Mouse (Mus musculus): ENCODE data around the gene Olfr1229. TPM values are rescaled to one million over a fixed set of nuclear protein-coding genes. Genes with fewer than 3 reads are reported as not detected.

The Olfr1229 gene
- not detected in 2 replicates for polyA plus RNA-seq (2015; fragmentation: Nextera tagmentation; extraction: Ambion mirVana)

GRCm38 (mm10) chr2:89287914-89288313, at the start of gene Olfr1229:
Olfr1229 (minus strand) TSS chr2:89288014.

GRCm38 (mm10) chr2:89329575-89329974, 41.8 kb upstream of the Olfr1229 start, which contains the start of gene Olfr1232:
Olfr1232 (minus strand) TSS chr2:89329675.

GRCm38 (mm10) chr2:89306974-89307373, 19.2 kb upstream of the Olfr1229 start, which contains the start of gene Olfr1231:
Olfr1231 (minus strand) TSS chr2:89307074.

GRCm38 (mm10) chr2:89297168-89297567, 9.4 kb upstream of the Olfr1229 start, which contains the start of gene Olfr1230:
Olfr1230 (minus strand) TSS chr2:89297268.

GRCm38 (mm10) chr2:89253962-89254361, 33.9 kb downstream of the Olfr1229 start, which contains the start of gene Olfr1228:
Olfr1228 (minus strand) TSS chr2:89254062.

Other genes with a start within 250 kb of the Olfr1229 start
- gene Olfr1218, start 226.8 kb downstream of the Olfr1229 start, polyA plus RNA-seq (2015; fragmentation: Nextera tagmentation; extraction: Ambion mirVana): not detected in 2 replicates
- not detected in 2 replicates for gene Olfr1219, start 204.5 kb downstream of the Olfr1229 start, polyA plus RNA-seq (2015; fragmentation: Nextera tagmentation; extraction: Ambion mirVana)
- not detected in 2 replicates for gene Olfr1220, start 181.2 kb downstream of the Olfr1229 start, polyA plus RNA-seq (2015; fragmentation: Nextera tagmentation; extraction: Ambion mirVana)
- gene Olfr1221, start 170.7 kb downstream of the Olfr1229 start, polyA plus RNA-seq (2015; fragmentation: Nextera tagmentation; extraction: Ambion mirVana): not detected in 2 replicates
- not detected in 2 replicates for gene Olfr1222, start 155.0 kb downstream of the Olfr1229 start, polyA plus RNA-seq (2015; fragmentation: Nextera tagmentation; extraction: Ambion mirVana)
- gene Olfr1223, start 136.5 kb downstream of the Olfr1229 start, polyA plus RNA-seq (2015; fragmentation: Nextera tagmentation; extraction: Ambion mirVana): not detected in 2 replicates
- not detected in 2 replicates for gene Olfr1224-ps1, start 123.9 kb downstream of the Olfr1229 start, polyA plus RNA-seq (2015; fragmentation: Nextera tagmentation; extraction: Ambion mirVana)
- not detected in 2 replicates for gene Olfr1225, start 113.3 kb downstream of the Olfr1229 start, polyA plus RNA-seq (2015; fragmentation: Nextera tagmentation; extraction: Ambion mirVana)
- gene Olfr1226, start 88.0 kb downstream of the Olfr1229 start, polyA plus RNA-seq (2015; fragmentation: Nextera tagmentation; extraction: Ambion mirVana): not detected in 2 replicates
- not detected in 2 replicates for gene Olfr1228, start 34.0 kb downstream of the Olfr1229 start, polyA plus RNA-seq (2015; fragmentation: Nextera tagmentation; extraction: Ambion mirVana)
- gene Olfr1230, start 9.3 kb upstream of the Olfr1229 start, polyA plus RNA-seq (2015; fragmentation: Nextera tagmentation; extraction: Ambion mirVana): not detected in 2 replicates
- gene Olfr1231, start 19.1 kb upstream of the Olfr1229 start, polyA plus RNA-seq (2015; fragmentation: Nextera tagmentation; extraction: Ambion mirVana): not detected in 2 replicates
- gene Olfr1232, start 41.7 kb upstream of the Olfr1229 start, polyA plus RNA-seq (2015; fragmentation: Nextera tagmentation; extraction: Ambion mirVana): not detected in 2 replicates
- not detected in 2 replicates for gene Olfr1233, start 54.4 kb upstream of the Olfr1229 start, polyA plus RNA-seq (2015; fragmentation: Nextera tagmentation; extraction: Ambion mirVana)
- gene Olfr1234, start 76.9 kb upstream of the Olfr1229 start, polyA plus RNA-seq (2015; fragmentation: Nextera tagmentation; extraction: Ambion mirVana): not detected in 2 replicates
- not detected in 2 replicates for gene Olfr1238, start 121.7 kb upstream of the Olfr1229 start, polyA plus RNA-seq (2015; fragmentation: Nextera tagmentation; extraction: Ambion mirVana)
- gene Olfr1239, start 132.4 kb upstream of the Olfr1229 start, polyA plus RNA-seq (2015; fragmentation: Nextera tagmentation; extraction: Ambion mirVana): not detected in 2 replicates
- not detected in 2 replicates for gene Olfr1240, start 155.0 kb upstream of the Olfr1229 start, polyA plus RNA-seq (2015; fragmentation: Nextera tagmentation; extraction: Ambion mirVana)
- gene Olfr1241, start 199.1 kb upstream of the Olfr1229 start, polyA plus RNA-seq (2015; fragmentation: Nextera tagmentation; extraction: Ambion mirVana): not detected in 2 replicates
- not detected in 2 replicates for gene Olfr1242, start 210.3 kb upstream of the Olfr1229 start, polyA plus RNA-seq (2015; fragmentation: Nextera tagmentation; extraction: Ambion mirVana)
- gene Olfr1243, start 243.5 kb upstream of the Olfr1229 start, polyA plus RNA-seq (2015; fragmentation: Nextera tagmentation; extraction: Ambion mirVana): not detected in 2 replicates

Data from skeletal muscle tissue, postnatal 0 days (tissue).